Mouse (Mus musculus) Patski (cell line): ENCODE measurements around the gene Slc38a6. TPM values are rescaled to one million over a fixed set of nuclear protein-coding genes. Genes with fewer than 3 reads are reported as not detected.

Experiments
- ATAC-seq: fragments of 100-300 bp; one replicate; pipeline ENCODE4 v1.8.0; 2021
- CTCF ChIA-PET: fragments of 350-600 bp; sonication (Branson Sonifier 250); formaldehyde crosslinking; loops from one replicate; lab custom pipeline; 2022; ENCODE audit warnings: inconsistent platforms; lab: Charles Lee
- POLR2A ChIA-PET: fragments of 350-600 bp; sonication (Branson Sonifier 250); formaldehyde crosslinking; loops from one replicate; lab custom pipeline; 2022; ENCODE audit warnings: antibody characterized with exemption, inconsistent platforms; lab: Charles Lee
- DNase-seq: peaks from one replicate; pipeline ENCODE4 v3.0.0-alpha.2; 2011; ENCODE audit warnings: low read depth, low spot score
- H3K27me3 ChIP-seq: fragments of 371-371 bp; one replicate; pipeline ENCODE4 v1.5.1; 2021
- CTCF ChIP-seq: fragments of 100-300 bp; IDR thresholded peaks from one replicate; pipeline ENCODE4 v1.5.1; 2021
- in situ Hi-C: fragments of 300-500 bp; cut with MboI; formaldehyde crosslinking; loops from 3 replicates; pipeline ENCODE4 v1.11.1; 2018; ENCODE audit warnings: low pct_unique_long_range_greater_than_20kb, mixed read lengths
- polyA plus RNA-seq: library from polyadenylated mRNA; unstranded; gene quantifications from one replicate; pipeline ENCODE4 v1.2.3, GENCODE M21; 2021

The Slc38a6 gene
- polyA plus RNA-seq, 1 experiment from 2014 or later: 17.1 TPM

GRCm38 (mm10) chr12:73317706-73318686, 31.4 kb downstream of the Slc38a6 start:
- H3K27me3 ChIP-seq: no peaks in the 10 kb centered on the region
- POLR2A ChIA-PET: no interaction called here
- ATAC-seq (no peak), DNase-seq (no peak)
- in situ Hi-C loops: no loop called here
- CTCF ChIA-PET: interaction anchor here (1.6 kb wide), 1 partner anchor 8 kb away, joined by 3 read pairs; no protein-coding TSS in a partner anchor
- no peak for TF ChIP-seq CTCF

GRCm38 (mm10) chr12:73324180-73324586, 37.6 kb downstream of the Slc38a6 start:
- ATAC-seq (no peak), DNase-seq (no peak)
- ChIA-PET CTCF (interaction anchor here (0.8 to 2.9 kb wide), 6 partner anchors 10 to 303 kb away, joined by 3 to 8 read pairs (median 4); no protein-coding TSS in a partner anchor), POLR2A (interaction anchor here (1.2 kb wide), 1 partner anchor 212 kb away, joined by 5 read pairs; no protein-coding TSS in a partner anchor)
- H3K27me3 ChIP-seq: no peaks in the 10 kb centered on the region
- in situ Hi-C loops: loop anchor here (5.0 kb wide), 1 partner anchor 212 kb away; the partner anchor contains the start of gene Six4
- no peak for TF ChIP-seq CTCF

- no peaks in the 10 kb centered on the region for H3K27me3 ChIP-seq
- TF ChIP-seq CTCF: peak; percentile 76
- no peak for ATAC-seq
- in situ Hi-C loops: loop anchor here (5.0 kb wide), 1 partner anchor 212 kb away; the partner anchor contains the start of gene Six4
- ChIA-PET POLR2A (interaction anchor here (0.6 to 1.2 kb wide), 2 partner anchors 213 to 583 kb away, joined by 3 to 5 read pairs; no protein-coding TSS in a partner anchor), CTCF (interaction anchor here (0.8 to 2.9 kb wide), 6 partner anchors 9 to 304 kb away, joined by 3 to 8 read pairs (median 4); no protein-coding TSS in a partner anchor)
- DNase-seq: no peak
These were observed 38.2 kb downstream of the Slc38a6 start for GRCm38 (mm10) chr12:73324742-73325141.

- no peak for ATAC-seq
- ChIA-PET CTCF (interaction anchor here (1.0 to 2.9 kb wide), 3 partner anchors 192 to 304 kb away, joined by 4 to 8 read pairs (median 8); no protein-coding TSS in a partner anchor), POLR2A (interaction anchor here (0.6 kb wide), 1 partner anchor 582 kb away, joined by 3 read pairs; no protein-coding TSS in a partner anchor)
- no peak for TF ChIP-seq CTCF
- in situ Hi-C loops: no loop called here
- no peaks in the 10 kb centered on the region for H3K27me3 ChIP-seq
- DNase-seq: no peak
These were observed 38.6 kb downstream of the Slc38a6 start for GRCm38 (mm10) chr12:73325181-73325580.

GRCm38 (mm10) chr12:73325617-73326016, 39.0 kb downstream of the Slc38a6 start:
- POLR2A ChIA-PET: no interaction called here
- TF ChIP-seq CTCF: no peak
- CTCF ChIA-PET: interaction anchor here (1.0 to 2.9 kb wide), 4 partner anchors 9 to 305 kb away, joined by 3 to 8 read pairs (median 6); no protein-coding TSS in a partner anchor
- ATAC-seq (peak; percentile 54), DNase-seq (no peak)
- no peaks in the 10 kb centered on the region for H3K27me3 ChIP-seq
- in situ Hi-C loops: no loop called here

- CTCF ChIA-PET: interaction anchor here (0.9 to 1.6 kb wide), 2 partner anchors 15 to 20 kb away, joined by 3 to 4 read pairs; no protein-coding TSS in a partner anchor
- no peaks in the 10 kb centered on the region for H3K27me3 ChIP-seq
- DNase-seq: no peak
- in situ Hi-C loops: no loop called here
- POLR2A ChIA-PET: interaction anchor here (0.6 kb wide), 1 partner anchor 195 kb away, joined by 4 read pairs; no protein-coding TSS in a partner anchor
- no peak for ATAC-seq
- TF ChIP-seq CTCF: no peak
These were observed 40.8 kb downstream of the Slc38a6 start for GRCm38 (mm10) chr12:73327381-73327780.

- ATAC-seq (no peak), DNase-seq (no peak)
- TF ChIP-seq CTCF: no peak
- POLR2A ChIA-PET: no interaction called here
- CTCF ChIA-PET: no interaction called here
- H3K27me3 ChIP-seq: no peaks in the 10 kb centered on the region
- in situ Hi-C loops: no loop called here
These were observed 42.0 kb downstream of the Slc38a6 start for GRCm38 (mm10) chr12:73328448-73329167.

GRCm38 (mm10) chr12:73330236-73330635, 43.7 kb downstream of the Slc38a6 start:
- ChIA-PET POLR2A (no interaction called here), CTCF (interaction anchor here (1.2 kb wide), 1 partner anchor 9 kb away, joined by 4 read pairs; no protein-coding TSS in a partner anchor)
- DNase-seq: no peak
- in situ Hi-C loops: no loop called here
- H3K27me3 ChIP-seq: no peaks in the 10 kb centered on the region
- TF ChIP-seq CTCF: no peak
- no peak for ATAC-seq

- CTCF ChIA-PET: no interaction called here
- no peaks in the 10 kb centered on the region for H3K27me3 ChIP-seq
- no peak for TF ChIP-seq CTCF
- POLR2A ChIA-PET: no interaction called here
- DNase-seq (no peak), ATAC-seq (no peak)
- in situ Hi-C loops: no loop called here
These were observed 46.1 kb downstream of the Slc38a6 start for GRCm38 (mm10) chr12:73332701-73333100.
